Mouse (Mus musculus) B cell, adult (primary cell): ENCODE results near the gene Slc22a29. TPM values are rescaled to one million over a fixed set of nuclear protein-coding genes. Genes with fewer than 3 reads are reported as not detected.

Experiments
- total RNA-seq: library from RNA; stranded (reverse); gene quantifications from 4 replicates; pipeline ENCODE4 v1.2.4, GENCODE M21; 2023; ENCODE audit not compliant: inconsistent age

Gene Slc22a29
- not detected in 4 replicates for total RNA-seq

DNA sequence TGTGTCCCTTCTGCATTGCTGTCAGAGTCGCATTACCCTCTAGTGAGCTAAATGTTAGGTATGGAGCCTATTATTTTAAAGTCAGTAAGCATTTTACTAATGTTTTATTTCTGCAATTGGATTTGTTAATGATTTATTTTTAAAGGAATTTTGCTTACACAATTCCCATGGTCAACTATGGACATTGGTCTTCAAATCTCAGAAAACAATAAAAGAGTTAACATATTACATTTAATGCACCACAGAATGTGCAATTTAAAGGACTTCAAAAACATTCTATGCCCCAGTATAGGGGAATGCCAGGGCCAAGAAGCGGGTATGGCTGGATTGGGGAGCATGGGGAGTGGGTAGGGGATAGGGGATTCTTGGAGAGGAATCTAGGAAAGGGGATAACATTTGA is at the start of gene Slc22a29:
Gene Slc22a29 (minus strand): TSS at position 101 of the 400 bp plus-strand sequence.

DNA sequence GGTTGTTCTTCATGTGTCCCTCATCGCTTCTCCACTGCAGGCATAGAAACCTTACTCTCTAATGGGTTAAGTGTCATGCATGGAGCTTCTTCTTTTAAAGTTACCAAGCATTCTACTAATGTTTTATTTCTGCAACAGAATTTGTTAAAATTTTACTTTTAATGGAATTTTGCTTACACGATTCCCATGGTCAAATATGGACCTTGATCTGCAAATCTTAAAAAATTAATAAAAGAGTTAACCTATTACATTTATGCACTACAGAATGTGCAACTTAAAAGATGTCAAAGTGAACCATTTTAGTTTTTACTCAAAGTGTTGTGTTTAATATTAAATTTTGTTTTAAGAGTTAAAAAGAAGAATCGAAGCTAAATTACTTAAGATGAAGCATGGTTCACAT is 86.8 kb downstream of the Slc22a29 start, which contains the start of gene Slc22a28:
Gene Slc22a28 (minus strand): TSS at position 102 of the 400 bp plus-strand sequence.

Other genes with a start within 250 kb of the Slc22a29 start
- gene Slc22a28, start 86.9 kb downstream of the Slc22a29 start, total RNA-seq: not detected in 4 replicates
- gene Slc22a30, start 186.2 kb upstream of the Slc22a29 start, total RNA-seq: not detected in 4 replicates